Mouse (Mus musculus): ENCODE data around the gene Nop56.
A peak's percentile ranks its signal among the peaks of the same experiment; 100 is the strongest.

- TF ChIP-seq CHD1 (IDR thresholded peaks at IDR 0.05; ENCODE audit: low read depth, low read length) (no peak), SMC3 (IDR thresholded peaks at IDR 0.05; ENCODE audit: low read depth, low read length) (no peak), E2F4 (IDR thresholded peaks at IDR 0.05; ENCODE audit: borderline replicate concordance, low read depth, low read length) (no peak), POLR2AphosphoS2 (IDR thresholded peaks at IDR 0.05; ENCODE audit: low read length) (no peak), MAFK (IDR thresholded peaks at IDR 0.05; ENCODE audit: borderline replicate concordance, low read depth, low read length) (no peak), USF1 (IDR thresholded peaks at IDR 0.05; ENCODE audit: low read depth, low read length) (no peak), CTCF (IDR thresholded peaks at IDR 0.05 in 2 of 3, conservative IDR thresholded peaks at IDR 0.05 in 1 of 3; ENCODE audit: control insufficient read depth in 1 of 3, insufficient read depth in 1 of 3, low read depth in 2 of 3, low read length in 3 of 3, poor library complexity in 1 of 3, severe bottlenecking in 1 of 3) (peak in 1 of 3 experiments; percentile 20; a peak in 2 of 6 replicates)
These were observed 21.3 kb downstream of the Nop56 start for GRCm38 (mm10) chr2:130295331-130296133.
